Mouse (Mus musculus): ENCODE data around the gene Lrrc32.

DNA sequence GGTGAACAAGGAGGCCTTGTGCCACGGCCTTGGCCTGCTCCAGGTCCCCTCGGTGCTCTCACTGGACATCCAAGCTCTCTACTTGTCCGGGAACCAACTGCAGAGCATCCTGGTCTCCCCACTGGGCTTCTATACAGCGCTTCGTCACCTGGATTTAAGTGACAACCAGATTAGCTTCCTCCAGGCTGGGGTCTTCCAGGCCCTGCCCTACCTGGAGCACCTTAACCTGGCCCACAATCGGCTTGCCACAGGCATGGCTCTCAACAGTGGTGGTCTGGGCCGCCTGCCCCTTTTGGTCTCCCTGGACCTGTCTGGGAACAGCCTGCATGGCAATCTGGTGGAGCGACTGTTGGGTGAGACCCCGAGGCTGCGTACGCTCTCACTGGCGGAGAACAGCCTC, 9.0 kb downstream of the Lrrc32 start:
- no peak for TF ChIP-seq POLR2A (IDR thresholded peaks at IDR 0.05; ENCODE audit: extremely low read depth, insufficient read depth, low read length)
- no peak for TF ChIP-seq CTCF (IDR thresholded peaks at IDR 0.05; ENCODE audit: low read depth, low read length)

Data from liver, adult 2 months (tissue).